Mouse (Mus musculus) central nervous system, embryonic 18 days (tissue): ENCODE data around the gene Gm19668. TPM values are rescaled to one million over a fixed set of nuclear protein-coding genes. Genes with fewer than 3 reads are reported as not detected.

Source experiments
- polyA plus RNA-seq: library from polyadenylated mRNA; depleted of rRNA; stranded (reverse); fragments of >200 nt; gene quantifications from 2 replicates; pipeline ENCODE4 v1.2.3, GENCODE M21; 2012; rRNA removed

Gm19668 gene
- polyA plus RNA-seq = not detected in 2 replicates

DNA sequence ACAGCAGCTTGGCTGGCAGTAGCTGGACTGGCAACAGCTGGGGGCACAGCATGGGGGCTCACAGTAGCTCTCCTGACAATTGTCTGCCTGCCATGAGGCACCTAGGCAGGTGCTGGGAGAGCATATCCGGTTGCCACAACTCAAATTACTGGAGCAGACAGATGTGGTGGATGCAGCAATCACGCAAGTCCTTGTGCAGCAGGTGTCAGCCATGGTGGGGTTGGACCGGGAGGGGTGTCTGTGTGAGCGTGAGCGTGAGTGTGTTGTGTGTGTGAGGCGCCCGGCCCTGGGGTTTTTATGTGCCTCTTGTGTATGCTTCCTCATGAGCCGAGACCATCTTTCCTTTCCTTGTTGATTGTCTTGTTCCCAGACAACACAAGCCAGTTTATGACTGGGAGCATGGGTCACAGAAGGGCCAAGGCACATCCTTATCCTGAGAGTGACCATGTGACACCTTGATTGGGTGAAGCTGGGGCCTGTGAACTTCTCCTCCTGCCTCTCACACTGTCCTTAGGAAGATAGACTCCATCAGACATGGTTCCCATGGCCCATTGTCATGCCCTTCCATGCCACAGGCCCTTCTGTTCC, at the start of gene Gm19668:
TSS of gene Gm19668 (minus strand) at position 213 of the 588 bp plus-strand sequence.

GRCm38 (mm10) chr10:77846503-77846902, 47.6 kb upstream of the Gm19668 start, which contains the start of gene Gm36176:
Gene Gm36176 (plus strand): TSS chr10:77846803.

DNA sequence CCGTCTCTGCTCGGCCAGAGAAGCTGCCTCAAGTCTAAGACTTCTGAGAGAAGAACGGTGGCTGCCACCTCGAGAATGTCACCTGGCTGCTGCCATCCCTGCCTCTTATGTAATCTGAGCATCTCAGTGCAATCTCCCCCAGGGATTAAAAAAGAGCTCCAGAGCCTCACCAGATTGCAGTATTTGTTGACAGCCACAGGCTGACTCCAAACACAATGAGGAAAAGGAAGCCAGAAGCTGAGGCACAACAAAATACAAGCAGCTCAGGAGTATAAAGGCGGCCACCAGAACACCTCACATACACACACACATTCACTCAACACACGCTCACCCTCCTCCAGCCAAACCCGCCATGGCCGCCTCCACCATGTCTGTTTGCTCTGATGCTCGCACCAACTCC, 36.7 kb upstream of the Gm19668 start, which contains the start of gene Krtap10-10:
TSS of gene Krtap10-10 (plus strand) at position 301 of the 400 bp plus-strand sequence.

DNA sequence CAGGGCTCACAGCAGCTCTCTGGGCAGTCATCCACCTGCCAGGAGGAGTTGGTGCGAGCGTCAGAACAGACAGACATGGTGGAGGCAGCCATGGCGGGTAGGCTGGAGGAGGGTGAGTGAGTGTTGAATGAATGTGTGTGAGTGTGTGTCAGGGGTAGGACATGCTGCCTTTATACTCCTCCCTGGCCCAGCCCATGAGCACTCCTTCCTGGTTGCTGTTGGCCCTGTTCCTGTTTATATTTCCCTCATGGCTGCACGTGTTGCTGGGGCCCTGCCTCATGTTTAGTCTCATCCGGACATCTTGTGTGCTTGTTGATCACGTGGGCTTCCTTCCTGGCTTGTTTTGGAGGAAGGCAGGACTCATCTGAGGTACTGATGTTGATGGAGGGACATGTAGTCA, 28.0 kb upstream of the Gm19668 start, which contains the start of gene Krtap10-4:
TSS of gene Krtap10-4 (minus strand) at position 145 of the 400 bp plus-strand sequence.

DNA sequence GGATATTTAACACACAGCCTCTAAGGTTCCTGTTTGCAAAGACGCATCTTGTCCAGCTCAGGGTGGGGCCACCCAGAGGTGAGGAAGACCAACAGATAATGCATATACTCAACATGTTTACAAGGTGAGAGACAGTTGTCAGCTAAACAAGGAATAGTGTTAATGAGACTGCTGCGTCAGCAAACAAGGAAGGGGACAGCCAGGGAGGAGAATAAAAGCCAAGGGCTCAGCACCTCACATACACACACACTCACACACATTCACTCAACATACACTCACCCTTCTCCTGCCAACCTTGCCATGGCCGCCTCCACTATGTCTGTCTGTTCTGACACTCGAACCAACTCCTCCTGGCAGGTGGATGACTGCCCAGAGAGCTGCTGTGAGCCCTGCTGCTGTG, 15.4 kb upstream of the Gm19668 start, which contains the start of gene Gm2696:
TSS of gene Gm2696 (plus strand) at position 301 of the 400 bp plus-strand sequence.

DNA sequence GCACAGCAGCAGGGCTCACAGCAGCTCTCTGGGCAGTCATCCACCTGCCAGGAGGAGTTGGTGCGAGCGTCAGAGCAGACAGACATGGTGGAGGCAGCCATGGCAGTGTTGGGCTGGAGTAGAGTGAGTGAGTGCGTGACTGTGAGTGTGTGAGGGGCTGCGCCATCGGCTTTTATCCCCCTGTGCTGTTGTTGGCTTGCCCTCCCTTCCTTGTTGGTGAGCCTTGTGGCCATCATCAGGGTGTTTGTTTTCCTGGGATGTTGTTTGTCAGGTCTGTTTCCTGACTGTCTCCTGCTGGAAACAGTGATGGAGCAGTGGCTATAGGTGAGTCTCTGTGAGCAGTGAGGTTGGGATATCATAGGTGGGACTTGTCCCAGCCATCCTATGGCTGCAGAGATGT, 12.8 kb upstream of the Gm19668 start, which contains the start of gene Gm9507:
TSS of gene Gm9507 (minus strand) at position 101 of the 400 bp plus-strand sequence.

GRCm38 (mm10) chr10:77794976-77795375, 4.0 kb downstream of the Gm19668 start, which contains the start of gene Gm9639:
Gene Gm9639 (minus strand): TSS chr10:77795076.

DNA sequence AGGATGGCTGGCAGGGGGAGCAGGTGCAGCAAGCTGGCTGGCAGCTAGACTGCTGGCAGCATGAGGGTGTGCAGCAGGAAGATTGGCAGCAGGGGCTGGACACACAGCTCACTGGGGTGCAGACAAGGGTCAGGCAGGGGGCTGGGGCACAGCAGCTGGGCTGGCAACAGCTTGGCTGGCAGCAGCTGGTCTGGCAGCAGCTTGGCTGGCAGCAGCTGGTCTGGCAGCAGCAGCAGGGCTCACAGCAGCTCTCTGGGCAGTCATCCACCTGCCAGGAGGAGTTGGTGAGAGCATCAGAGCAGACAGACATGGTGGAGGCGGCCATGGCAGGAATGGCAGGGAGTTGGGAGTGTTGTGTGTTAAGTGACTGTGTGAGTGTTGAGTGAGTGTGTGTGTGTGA, 11.1 kb downstream of the Gm19668 start, which contains the start of gene Gm7137:
TSS of gene Gm7137 (minus strand) at position 325 of the 400 bp plus-strand sequence.

GRCm38 (mm10) chr10:77782442-77782841, 16.5 kb downstream of the Gm19668 start, which contains the start of gene Gm3250:
Gene Gm3250 (minus strand): TSS chr10:77782542.

GRCm38 (mm10) chr10:77776844-77777243, 22.1 kb downstream of the Gm19668 start, which contains the start of gene Gm7138:
Gene Gm7138 (minus strand): TSS chr10:77776944.

GRCm38 (mm10) chr10:77771225-77771624, 27.7 kb downstream of the Gm19668 start, which contains the start of gene Gm3238:
Gene Gm3238 (minus strand): TSS chr10:77771325.

DNA sequence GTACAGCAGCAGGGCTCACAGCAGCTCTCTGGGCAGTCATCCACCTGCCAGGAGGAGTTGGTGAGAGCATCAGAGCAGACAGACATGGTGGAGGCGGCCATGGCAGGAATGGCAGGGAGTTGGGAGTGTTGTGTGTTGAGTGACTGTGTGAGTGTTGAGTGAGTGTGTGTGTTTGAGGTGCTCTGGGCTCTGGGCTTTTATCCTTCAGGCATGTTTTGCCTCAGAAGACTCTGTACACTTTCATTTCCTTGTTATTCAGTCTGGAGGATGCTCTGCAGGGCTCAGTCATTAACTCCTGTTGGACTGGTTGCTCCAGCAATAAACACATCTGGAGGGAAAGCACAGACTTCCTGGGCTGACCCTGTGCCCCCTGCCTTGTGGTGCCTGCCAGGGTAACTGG, 39.4 kb downstream of the Gm19668 start, which contains the start of gene Gm3233:
TSS of gene Gm3233 (minus strand) at position 101 of the 400 bp plus-strand sequence.

DNA sequence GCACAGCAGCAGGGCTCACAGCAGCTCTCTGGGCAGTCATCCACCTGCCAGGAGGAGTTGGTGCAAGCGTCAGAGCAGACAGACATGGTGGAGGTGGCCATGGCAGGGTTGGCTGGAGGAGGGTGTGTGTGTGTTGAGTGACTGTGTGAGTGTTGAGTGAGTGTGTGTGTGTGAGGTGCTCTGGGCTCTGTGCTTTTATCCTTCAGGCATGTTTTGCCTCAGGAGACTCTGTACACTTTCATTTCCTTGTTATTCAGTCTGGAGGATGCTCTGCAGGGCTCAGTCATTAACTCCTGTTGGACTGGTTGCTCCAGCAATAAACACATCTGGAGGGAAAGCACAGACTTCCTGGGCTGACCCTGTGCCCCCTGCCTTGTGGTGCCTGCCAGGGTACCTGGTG, 47.7 kb downstream of the Gm19668 start, which contains the start of gene Gm9736:
TSS of gene Gm9736 (minus strand) at position 101 of the 400 bp plus-strand sequence.

Other genes with a start within 250 kb of the Gm19668 start
- gene Pttg1ip, start 217.4 kb downstream of the Gm19668 start, polyA plus RNA-seq = 75.2 and 76.7 TPM in 2 replicates
- 432 and 449 TPM in 2 replicates for gene Sumo3, start 193.0 kb downstream of the Gm19668 start, polyA plus RNA-seq
- gene Gm49325, start 192.9 kb downstream of the Gm19668 start, polyA plus RNA-seq = 42.7 TPM in 1 of 2 replicates, not detected in the other
- 46.0 and 46.8 TPM in 2 replicates for gene Ube2g2, start 176.9 kb downstream of the Gm19668 start, polyA plus RNA-seq
- gene Tspear, start 112.6 kb downstream of the Gm19668 start, polyA plus RNA-seq = 0.92 and 1.3 TPM in 2 replicates
- not detected in 2 replicates for gene Gm19402, start 108.4 kb downstream of the Gm19668 start, polyA plus RNA-seq
- gene Gm9508, start 101.9 kb downstream of the Gm19668 start, polyA plus RNA-seq = not detected in 2 replicates
- gene Gm10272, start 92.5 kb downstream of the Gm19668 start, polyA plus RNA-seq = not detected in 2 replicates
- gene Gm10024, start 87.7 kb downstream of the Gm19668 start, polyA plus RNA-seq = not detected in 2 replicates
- not detected in 2 replicates for gene Gm10142, start 83.3 kb downstream of the Gm19668 start, polyA plus RNA-seq
- not detected in 2 replicates for gene Krtap12-1, start 78.5 kb downstream of the Gm19668 start, polyA plus RNA-seq
- not detected in 2 replicates for gene Gm10100, start 72.6 kb downstream of the Gm19668 start, polyA plus RNA-seq
- gene Gm18596, start 56.5 kb downstream of the Gm19668 start, polyA plus RNA-seq = not detected in 2 replicates
- not detected in 2 replicates for gene Gm9736, start 47.8 kb downstream of the Gm19668 start, polyA plus RNA-seq
- gene Gm3233, start 39.5 kb downstream of the Gm19668 start, polyA plus RNA-seq = not detected in 2 replicates
- not detected in 2 replicates for gene Gm3238, start 27.8 kb downstream of the Gm19668 start, polyA plus RNA-seq
- not detected in 2 replicates for gene Gm7138, start 22.2 kb downstream of the Gm19668 start, polyA plus RNA-seq
- gene Gm3250, start 16.6 kb downstream of the Gm19668 start, polyA plus RNA-seq = not detected in 2 replicates
- not detected in 2 replicates for gene Gm7137, start 10.9 kb downstream of the Gm19668 start, polyA plus RNA-seq
- not detected in 2 replicates for gene Gm9639, start 4.1 kb downstream of the Gm19668 start, polyA plus RNA-seq
- gene Gm9507, start 12.7 kb upstream of the Gm19668 start, polyA plus RNA-seq = 0.09 TPM in 1 of 2 replicates, not detected in the other
- gene Gm2696, start 15.5 kb upstream of the Gm19668 start, polyA plus RNA-seq = not detected in 2 replicates
- gene Krtap10-4, start 28.0 kb upstream of the Gm19668 start, polyA plus RNA-seq = not detected in 2 replicates
- gene Krtap10-10, start 36.8 kb upstream of the Gm19668 start, polyA plus RNA-seq = not detected in 2 replicates
- not detected in 2 replicates for gene Gm36176, start 47.7 kb upstream of the Gm19668 start, polyA plus RNA-seq
- gene Gm10318, start 53.7 kb upstream of the Gm19668 start, polyA plus RNA-seq = not detected in 2 replicates
- gene Gm3285, start 62.8 kb upstream of the Gm19668 start, polyA plus RNA-seq = not detected in 2 replicates
- 19.3 and 20.3 TPM in 2 replicates for gene Lrrc3, start 103.4 kb upstream of the Gm19668 start, polyA plus RNA-seq
- 12.8 and 13.4 TPM in 2 replicates for gene Trpm2, start 171.4 kb upstream of the Gm19668 start, polyA plus RNA-seq
- 66.5 and 68.2 TPM in 2 replicates for gene 1810043G02Rik, start 179.4 kb upstream of the Gm19668 start, polyA plus RNA-seq
- 159 and 175 TPM in 2 replicates for gene Pfkl, start 210.9 kb upstream of the Gm19668 start, polyA plus RNA-seq
- gene Dnmt3l, start 242.8 kb upstream of the Gm19668 start, polyA plus RNA-seq = not detected in 2 replicates
- gene Aire, start 244.5 kb upstream of the Gm19668 start, polyA plus RNA-seq = 0.62 and 0.68 TPM in 2 replicates